Mouse (Mus musculus): ENCODE data around the gene Wfdc17. TPM values are rescaled to one million over a fixed set of nuclear protein-coding genes. Genes with fewer than 3 reads are reported as not detected.

The Wfdc17 gene
- total and polyA plus RNA-seq, 2 experiments from 2014 or later, result 2.9 TPM; not detected in 1

GRCm38 (mm10) chr11:83731116-83731515 lies 27.3 kb downstream of the Wfdc17 start:
- Histone ChIP-seq H3K27ac (ENCODE audit: low read depth) (no peak overlapping the region), H3K27me3 (ENCODE audit: control insufficient read depth, insufficient read depth, low read length) (no peaks in the 10 kb centered on the region), H3K9ac (replicated peaks; ENCODE audit: low read depth, low read length) (no peak overlapping the region), H3K9me3 (replicated peaks; ENCODE audit: control insufficient read depth, low read length) (0 out of 2 replicates have a peak, but pooled peaks cover 5% of the 10 kb centered on the region), H3K4me2 (ENCODE audit: low read depth, low read length) (no peak overlapping the region), H3K36me3 (replicated peaks; ENCODE audit: control insufficient read depth, insufficient read depth, low read length) (no peaks in the 10 kb centered on the region), H3K4me3 (ENCODE audit: low read depth, low read length) (no peak overlapping the region), H3K4me1 (ENCODE audit: control insufficient read depth, insufficient read depth) (no peaks in the 10 kb centered on the region)
- DNase-seq (ENCODE audit: low spot score), result no peak
- TF ChIP-seq CTCF (IDR thresholded peaks at IDR 0.05; ENCODE audit: low read depth), result no peak
- 72% methylated on average over 1 of the region's 1 CpGs for WGBS
- no peak for ATAC-seq (ENCODE audit: insufficient read depth, low read depth)

- Histone ChIP-seq H3K4me1 (ENCODE audit: control insufficient read depth, insufficient read depth) (no peaks in the 10 kb centered on the region), H3K9ac (replicated peaks; ENCODE audit: low read depth, low read length) (no peak overlapping the region), H3K27me3 (ENCODE audit: control insufficient read depth, insufficient read depth, low read length) (no peaks in the 10 kb centered on the region), H3K27ac (ENCODE audit: low read depth) (no peak overlapping the region), H3K4me3 (ENCODE audit: low read depth, low read length) (no peak overlapping the region), H3K4me2 (ENCODE audit: low read depth, low read length) (no peak overlapping the region), H3K36me3 (replicated peaks; ENCODE audit: control insufficient read depth, insufficient read depth, low read length) (no peaks in the 10 kb centered on the region), H3K9me3 (replicated peaks; ENCODE audit: control insufficient read depth, low read length) (0 out of 2 replicates have a peak, but pooled peaks cover 5% of the 10 kb centered on the region)
- DNase-seq (ENCODE audit: low spot score), result no peak
- ATAC-seq (ENCODE audit: insufficient read depth, low read depth), result no peak
- no peak for TF ChIP-seq EP300 (IDR thresholded peaks at IDR 0.05; ENCODE audit: low read depth)
- no peak for TF ChIP-seq CTCF (IDR thresholded peaks at IDR 0.05; ENCODE audit: low read depth)
- 70% methylated on average over 5 of the region's 5 CpGs for WGBS
These were observed 29.4 kb downstream of the Wfdc17 start for GRCm38 (mm10) chr11:83733071-83733640.

- Histone ChIP-seq H3K36me3 (replicated peaks; ENCODE audit: control insufficient read depth, insufficient read depth, low read length) (no peaks in the 10 kb centered on the region), H3K27me3 (ENCODE audit: control insufficient read depth, insufficient read depth, low read length) (no peaks in the 10 kb centered on the region), H3K4me1 (ENCODE audit: control insufficient read depth, insufficient read depth) (no peaks in the 10 kb centered on the region), H3K9ac (replicated peaks; ENCODE audit: low read depth, low read length) (no peak overlapping the region), H3K27ac (ENCODE audit: low read depth) (no peak overlapping the region), H3K9me3 (replicated peaks; ENCODE audit: control insufficient read depth, low read length) (0 out of 2 replicates have a peak, but pooled peaks cover 5% of the 10 kb centered on the region), H3K4me3 (ENCODE audit: low read depth, low read length) (no peak overlapping the region), H3K4me2 (ENCODE audit: low read depth, low read length) (no peak overlapping the region)
- DNase-seq (ENCODE audit: low spot score) (no peak), ATAC-seq (ENCODE audit: insufficient read depth, low read depth) (no peak)
- no peak for TF ChIP-seq CTCF (IDR thresholded peaks at IDR 0.05; ENCODE audit: low read depth)
- TF ChIP-seq EP300 (IDR thresholded peaks at IDR 0.05; ENCODE audit: low read depth), result no peak
- WGBS, result 57% methylated on average over 1 of the region's 1 CpGs
These were observed 30.4 kb downstream of the Wfdc17 start for GRCm38 (mm10) chr11:83734215-83734614.

- TF ChIP-seq CTCF (IDR thresholded peaks at IDR 0.05; ENCODE audit: low read depth) (no peak), EP300 (IDR thresholded peaks at IDR 0.05; ENCODE audit: low read depth) (no peak)
- Histone ChIP-seq H3K9ac (replicated peaks; ENCODE audit: low read depth, low read length) (no peak overlapping the region), H3K27me3 (ENCODE audit: control insufficient read depth, insufficient read depth, low read length) (peaks cover 9% of the 10 kb centered on the region; the same call in 1 of the 2 replicates), H3K4me1 (ENCODE audit: control insufficient read depth, insufficient read depth) (no peaks in the 10 kb centered on the region), H3K36me3 (replicated peaks; ENCODE audit: control insufficient read depth, insufficient read depth, low read length) (no peaks in the 10 kb centered on the region), H3K4me3 (ENCODE audit: low read depth, low read length) (no peak overlapping the region), H3K4me2 (ENCODE audit: low read depth, low read length) (no peak overlapping the region), H3K27ac (ENCODE audit: low read depth) (no peak overlapping the region), H3K9me3 (replicated peaks; ENCODE audit: control insufficient read depth, low read length) (0 out of 2 replicates have a peak, but pooled peaks cover 5% of the 10 kb centered on the region)
- ATAC-seq (ENCODE audit: insufficient read depth, low read depth) (no peak), DNase-seq (ENCODE audit: low spot score) (no peak)
- WGBS, result 60% methylated on average over 2 of the region's 2 CpGs
These were observed 32.1 kb downstream of the Wfdc17 start for GRCm38 (mm10) chr11:83735881-83736280.

- Histone ChIP-seq H3K9ac (replicated peaks; ENCODE audit: low read depth, low read length) (no peak overlapping the region), H3K27ac (ENCODE audit: low read depth) (no peak overlapping the region), H3K27me3 (ENCODE audit: control insufficient read depth, insufficient read depth, low read length) (peaks cover 16% of the 10 kb centered on the region; the same call in 1 of the 2 replicates), H3K9me3 (replicated peaks; ENCODE audit: control insufficient read depth, low read length) (0 out of 2 replicates have a peak, but pooled peaks cover 5% of the 10 kb centered on the region), H3K4me1 (ENCODE audit: control insufficient read depth, insufficient read depth) (no peaks in the 10 kb centered on the region), H3K4me3 (ENCODE audit: low read depth, low read length) (no peak overlapping the region), H3K4me2 (ENCODE audit: low read depth, low read length) (no peak overlapping the region), H3K36me3 (replicated peaks; ENCODE audit: control insufficient read depth, insufficient read depth, low read length) (no peaks in the 10 kb centered on the region)
- ATAC-seq (ENCODE audit: insufficient read depth, low read depth) (no peak), DNase-seq (ENCODE audit: low spot score) (no peak)
- 66% methylated on average over 3 of the region's 3 CpGs for WGBS
- TF ChIP-seq CTCF (IDR thresholded peaks at IDR 0.05; ENCODE audit: low read depth) (no peak), EP300 (IDR thresholded peaks at IDR 0.05; ENCODE audit: low read depth) (no peak)
These were observed 33.3 kb downstream of the Wfdc17 start for GRCm38 (mm10) chr11:83737109-83737558.

GRCm38 (mm10) chr11:83739241-83739640 lies 35.5 kb downstream of the Wfdc17 start:
- 18% methylated on average over 5 of the region's 5 CpGs for WGBS
- no peak overlapping the region for H3K27ac ChIP-seq (ENCODE audit: low read depth)
- DNase-seq (ENCODE audit: low spot score) (peak; percentile 61), ATAC-seq (ENCODE audit: insufficient read depth, low read depth) (no peak; the same call in 1 of the 2 replicates)
- no peak overlapping the region for H3K9ac ChIP-seq (replicated peaks; ENCODE audit: low read depth, low read length)
- H3K27me3 ChIP-seq (ENCODE audit: control insufficient read depth, insufficient read depth, low read length), result peaks cover 22% of the 10 kb centered on the region; the same call in 1 of the 2 replicates
- H3K4me2 ChIP-seq (ENCODE audit: low read depth, low read length), result no peak overlapping the region
- no peaks in the 10 kb centered on the region for H3K9me3 ChIP-seq (replicated peaks; ENCODE audit: control insufficient read depth, low read length)
- H3K36me3 ChIP-seq (replicated peaks; ENCODE audit: control insufficient read depth, insufficient read depth, low read length), result no peaks in the 10 kb centered on the region
- TF ChIP-seq CTCF (IDR thresholded peaks at IDR 0.05; ENCODE audit: low read depth) (peak; percentile 88), EP300 (IDR thresholded peaks at IDR 0.05; ENCODE audit: low read depth) (no peak)
- no peaks in the 10 kb centered on the region for H3K4me1 ChIP-seq (ENCODE audit: control insufficient read depth, insufficient read depth)
- H3K4me3 ChIP-seq (ENCODE audit: low read depth, low read length), result no peak overlapping the region
